Mouse (Mus musculus) mouse embryonic stem cell (cell line): ENCODE data around the gene Klk15.
"Not testable (repeated sequence)": the region's sequence is repeated elsewhere in the genome, so short reads cannot be mapped to it uniquely, and the experiment has no call there.

Experiments used
- in situ Hi-C, 2 experiments: fragments of 300-500 bp; cut with MboI; formaldehyde crosslinking; loops; 1 replicate in 1 of 2; 3 replicates in 1 of 2; pipeline ENCODE4 v1.14.3; 2019 to 2020; ENCODE audit warnings: low sequenced_read_pairs in 2 of 2, low pct_unique_long_range_greater_than_20kb in 1 of 2, mixed read lengths in 1 of 2; ENCODE audit not compliant: unreplicated experiment in 1 of 2

Gene Klk15

GRCm38 (mm10) chr7:43933440-43933839, at the start of gene Klk15:
TSS of gene Klk15 (plus strand) at chr7:43933740.
- in situ Hi-C loops = no loop called here

DNA sequence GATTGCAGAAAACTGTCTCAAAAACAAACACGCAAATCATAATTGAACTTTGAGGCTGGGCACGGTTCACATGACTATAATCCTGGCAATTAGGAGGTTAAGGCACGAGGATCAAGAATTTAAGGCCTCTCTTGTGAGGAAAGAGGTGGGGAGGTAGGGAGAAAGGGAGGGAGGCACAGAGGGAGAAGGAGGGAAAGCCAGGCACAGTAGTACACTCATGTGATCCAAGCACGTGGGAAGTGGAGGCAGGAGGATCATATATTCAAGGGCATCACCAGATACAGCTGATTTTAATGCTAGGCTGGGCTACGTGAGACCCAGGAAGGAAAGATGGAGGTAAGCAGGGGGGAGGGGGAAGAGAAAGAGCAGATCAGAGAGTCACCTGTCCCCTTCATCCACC, 42.2 kb upstream of the Klk15 start:
- in situ Hi-C loops = loop anchor here in 1 of 2 experiments (25.0 kb wide), 1 partner anchor 204 kb away; the partner anchor contains the start of gene Klk14

GRCm38 (mm10) chr7:43891788-43892187, 41.8 kb upstream of the Klk15 start:
- in situ Hi-C loops = loop anchor here in 1 of 2 experiments (25.0 kb wide), 1 partner anchor 204 kb away; the partner anchor contains the start of gene Klk14

GRCm38 (mm10) chr7:43894836-43895235, 38.7 kb upstream of the Klk15 start:
- in situ Hi-C loops = loop anchor here in 1 of 2 experiments (25.0 kb wide), 1 partner anchor 208 kb away; the partner anchor contains the start of gene Klk14

DNA sequence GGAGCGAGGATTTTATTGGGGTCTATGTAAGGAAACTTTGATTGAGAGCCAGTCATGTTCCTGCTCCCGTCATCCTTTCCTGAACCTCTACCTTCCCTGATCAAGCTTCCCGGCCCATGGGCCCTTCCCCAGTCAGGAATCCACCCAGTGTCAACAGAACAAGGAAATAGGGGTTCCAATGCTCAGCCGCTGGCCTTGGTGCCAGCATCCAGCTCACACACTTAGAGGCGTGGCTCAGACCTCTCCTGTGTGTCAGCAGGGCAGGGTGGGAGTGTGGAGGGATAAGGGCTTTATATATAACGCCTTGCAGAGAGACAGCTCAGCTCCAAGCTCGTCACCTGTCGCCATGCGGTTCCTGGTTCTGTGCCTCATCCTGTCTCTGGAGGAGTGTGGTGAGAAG, 18.7 kb upstream of the Klk15 start:
- in situ Hi-C loops = no loop called here

DNA sequence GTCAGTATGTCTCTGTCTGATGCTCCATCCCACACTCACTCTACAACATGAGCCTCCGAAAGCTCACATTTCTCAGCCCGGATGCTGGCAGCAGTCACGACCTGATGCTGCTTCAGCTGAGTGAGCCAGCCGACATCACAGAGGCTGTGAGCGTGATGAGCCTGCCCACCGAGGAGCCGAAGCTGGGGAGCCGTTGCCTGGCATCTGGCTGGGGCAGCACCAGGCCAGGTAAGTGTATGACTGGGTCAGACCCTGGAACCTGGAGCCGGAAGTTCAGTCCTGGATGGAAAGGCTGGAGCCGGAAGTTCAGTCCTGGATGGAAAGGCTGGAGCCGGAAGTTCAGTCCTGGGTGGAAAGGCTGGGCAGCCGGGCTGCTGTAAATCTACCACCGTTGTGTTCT, 15.1 kb upstream of the Klk15 start:
- in situ Hi-C loops = no loop called here

DNA sequence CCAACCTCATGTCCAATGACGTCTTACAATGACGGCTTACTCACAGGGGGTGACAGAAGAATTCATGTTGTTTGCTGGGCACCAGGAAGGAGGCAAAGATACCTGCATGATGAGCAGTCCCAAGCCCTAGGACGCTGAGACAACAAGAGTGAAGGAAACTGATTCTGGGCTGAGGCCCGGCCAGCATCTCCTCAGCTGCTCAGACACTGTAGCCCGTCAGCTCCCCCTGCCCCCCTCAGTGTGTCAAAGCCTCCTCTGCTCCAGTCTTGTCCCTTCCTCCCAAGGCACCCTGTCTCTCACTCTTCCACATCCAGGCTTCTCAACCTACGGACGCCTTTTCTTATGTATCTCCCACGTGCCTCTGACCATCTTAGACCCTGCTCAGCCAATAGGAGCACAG, 14.7 kb upstream of the Klk15 start:
- in situ Hi-C loops = no loop called here

DNA sequence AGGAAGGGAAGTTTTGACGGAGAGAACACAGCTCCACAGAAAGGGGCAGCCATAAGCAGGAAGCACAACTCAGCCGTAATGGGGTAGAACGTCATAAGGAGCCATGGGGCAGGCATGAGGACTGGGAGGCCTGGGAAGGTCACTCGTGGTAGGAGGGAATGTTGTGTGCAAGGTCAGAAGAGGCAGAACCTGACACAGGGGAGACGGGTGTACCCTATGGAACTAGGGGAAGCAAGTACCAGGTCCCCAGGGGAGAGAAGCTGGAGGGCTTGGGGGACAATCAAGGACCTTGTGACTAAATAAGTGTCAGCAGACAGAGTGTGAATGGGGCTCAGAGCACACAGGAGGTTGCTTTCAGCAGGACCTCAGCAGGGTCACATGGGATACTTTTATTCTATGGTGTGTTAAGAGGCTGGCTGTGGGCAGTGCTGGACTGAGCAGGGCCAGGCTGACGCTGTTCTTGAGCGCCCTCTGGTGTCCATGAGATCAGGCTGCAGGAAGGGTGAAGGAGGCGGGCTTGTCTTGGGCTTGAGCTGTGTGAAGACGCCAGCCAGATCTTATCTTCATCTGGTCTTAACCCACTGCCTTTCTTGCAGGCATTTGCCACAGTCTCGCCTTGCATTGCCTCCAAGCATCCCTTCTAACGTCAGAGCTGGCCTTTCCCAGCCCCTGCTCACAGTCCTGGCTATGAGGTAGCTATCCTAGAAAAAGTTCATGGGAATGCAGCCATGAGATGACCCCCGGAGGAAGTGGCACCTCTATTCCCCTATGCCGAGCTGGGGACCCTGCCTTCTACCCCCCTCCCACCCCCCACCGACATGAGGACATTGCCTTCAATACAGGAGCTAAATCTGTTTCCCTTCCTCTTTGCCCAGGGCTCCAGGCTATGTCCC, 13.7 kb upstream of the Klk15 start:
- in situ Hi-C loops = loop anchor here in 1 of 2 experiments (10.0 kb wide), 1 partner anchor 315 kb away; the partner anchor contains the start of gene Gm36864

DNA sequence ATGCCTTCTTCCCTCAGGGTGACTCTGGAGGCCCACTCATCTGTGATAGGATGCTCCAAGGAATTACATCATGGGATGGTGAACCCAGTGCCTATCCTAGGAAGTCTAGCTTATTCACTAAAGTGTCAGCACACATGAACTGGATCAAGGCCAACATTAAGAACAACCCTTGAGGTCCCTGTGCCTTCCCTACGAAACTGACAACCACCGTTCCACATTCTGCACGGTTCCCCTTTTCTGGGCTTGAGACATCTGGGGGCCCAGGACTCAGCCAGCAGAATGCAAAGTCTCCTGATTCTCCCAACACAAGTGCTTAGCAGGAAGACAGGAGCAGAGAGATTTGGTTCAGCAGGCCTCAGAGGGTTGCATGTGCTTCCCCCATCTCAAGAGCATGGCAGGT, 13.0 kb upstream of the Klk15 start:
- in situ Hi-C loops = loop anchor here in 1 of 2 experiments (10.0 kb wide), 1 partner anchor 314 kb away; the partner anchor contains the start of gene Gm36864

DNA sequence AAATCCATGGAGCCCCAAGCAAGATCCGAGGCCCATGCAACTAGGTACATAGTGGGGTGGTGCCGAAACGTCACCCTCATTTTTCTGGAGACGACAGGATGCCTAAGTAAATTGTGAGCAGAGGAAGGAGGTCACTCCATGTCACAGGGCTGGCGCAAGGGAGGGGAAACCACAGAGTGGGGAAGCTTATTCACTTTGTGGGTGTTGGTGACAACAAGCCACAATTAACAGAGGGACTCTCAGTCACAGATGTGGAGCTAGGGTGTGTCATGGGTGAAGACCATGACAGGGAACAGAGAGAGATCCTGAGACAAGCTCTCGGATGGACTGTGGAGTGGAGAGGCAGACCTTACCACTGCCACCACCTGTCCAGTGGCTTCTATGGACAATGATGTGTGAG, 12.5 kb upstream of the Klk15 start:
- in situ Hi-C loops = loop anchor here in 1 of 2 experiments (10.0 kb wide), 1 partner anchor 314 kb away; the partner anchor contains the start of gene Gm36864

DNA sequence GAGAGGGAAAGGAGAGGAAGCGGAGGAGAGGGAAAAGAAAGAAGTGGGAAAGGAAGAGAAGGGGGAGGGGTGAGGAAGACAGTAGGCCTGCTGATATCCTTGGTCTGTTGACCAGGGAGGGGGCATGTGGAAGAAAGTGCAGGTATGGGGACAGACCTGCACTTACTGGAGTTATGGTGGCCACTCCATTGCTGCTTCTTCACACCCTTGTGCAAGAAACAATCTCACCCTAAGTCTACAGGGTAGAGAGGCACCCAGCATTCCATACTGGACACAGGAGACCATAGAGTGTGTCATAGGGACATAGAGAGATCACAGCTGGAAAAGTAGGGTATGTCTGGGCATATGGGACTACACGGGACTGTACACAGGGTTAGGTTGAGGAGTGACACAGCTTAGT, 11.6 kb upstream of the Klk15 start:
- in situ Hi-C loops = loop anchor here in 1 of 2 experiments (10.0 kb wide), 1 partner anchor 313 kb away; the partner anchor contains the start of gene Gm36864

- in situ Hi-C loops = loop anchor here in 1 of 2 experiments (10.0 kb wide), 1 partner anchor 309 kb away; the partner anchor contains the start of gene Gm36864
Measured at GRCm38 (mm10) chr7:43925985-43926384, 7.6 kb upstream of the Klk15 start.

DNA sequence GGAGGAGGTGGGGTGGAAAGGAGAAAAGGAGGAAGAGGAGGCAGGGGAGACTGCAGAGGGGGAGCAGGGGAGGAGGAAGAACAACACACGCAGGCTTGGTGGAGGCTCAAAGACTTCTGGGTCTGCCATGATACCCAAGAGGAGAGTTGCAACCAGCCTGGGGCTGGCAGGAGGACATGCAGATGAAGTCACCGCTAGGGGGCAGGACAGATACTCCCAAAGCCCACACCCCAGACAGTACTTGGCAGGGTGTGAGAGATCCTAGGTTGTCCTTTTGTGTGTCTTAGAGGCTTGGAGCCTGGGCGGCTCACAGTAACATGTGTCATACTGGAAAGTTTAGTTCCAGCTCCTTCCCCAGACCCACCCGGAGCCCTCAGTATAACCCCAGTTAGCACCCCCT, 5.0 kb upstream of the Klk15 start:
- in situ Hi-C loops = loop anchor here in 1 of 2 experiments (10.0 kb wide), 1 partner anchor 306 kb away; the partner anchor contains the start of gene Gm36864

DNA sequence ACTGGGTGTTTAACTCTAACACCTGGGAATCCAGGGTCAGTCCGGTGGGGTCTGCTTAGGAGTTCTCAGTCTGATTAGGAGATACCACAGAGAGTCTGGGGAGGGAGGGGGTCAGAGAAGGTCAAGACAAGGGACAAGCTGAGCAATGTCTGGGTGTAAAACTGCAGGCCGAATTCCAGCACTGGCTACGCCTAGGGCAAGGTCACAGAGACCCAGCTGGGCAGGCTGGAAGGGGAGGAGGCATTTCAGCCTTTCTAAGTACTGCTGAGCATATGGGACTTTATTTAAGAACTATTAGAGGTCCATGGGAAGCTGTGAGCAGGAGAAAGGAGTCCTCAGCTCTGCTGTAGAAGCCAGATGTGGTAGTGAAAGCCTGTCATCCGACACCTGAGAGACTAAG, 1.2 kb upstream of the Klk15 start:
- in situ Hi-C loops = no loop called here

DNA sequence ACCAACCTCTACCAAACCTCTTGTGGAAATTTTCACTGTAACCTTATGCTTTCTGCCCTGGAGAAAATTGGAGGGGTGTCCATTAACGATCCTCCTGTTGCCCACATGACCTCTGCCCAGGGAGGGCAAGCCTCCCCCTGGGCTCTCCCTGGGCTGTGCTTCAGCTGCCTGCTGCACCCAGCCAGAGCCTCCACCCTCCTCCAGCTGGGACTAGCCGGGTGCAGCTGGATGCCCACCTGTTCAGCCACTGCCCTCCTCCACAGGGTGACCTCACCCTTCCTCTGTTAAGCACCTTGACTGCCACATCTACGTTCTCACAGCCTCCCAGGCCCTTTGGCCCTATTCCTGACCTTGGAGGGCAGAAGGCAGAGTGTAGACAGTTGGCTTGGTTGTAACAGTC, 1.2 kb downstream of the Klk15 start:
- in situ Hi-C loops = no loop called here

DNA sequence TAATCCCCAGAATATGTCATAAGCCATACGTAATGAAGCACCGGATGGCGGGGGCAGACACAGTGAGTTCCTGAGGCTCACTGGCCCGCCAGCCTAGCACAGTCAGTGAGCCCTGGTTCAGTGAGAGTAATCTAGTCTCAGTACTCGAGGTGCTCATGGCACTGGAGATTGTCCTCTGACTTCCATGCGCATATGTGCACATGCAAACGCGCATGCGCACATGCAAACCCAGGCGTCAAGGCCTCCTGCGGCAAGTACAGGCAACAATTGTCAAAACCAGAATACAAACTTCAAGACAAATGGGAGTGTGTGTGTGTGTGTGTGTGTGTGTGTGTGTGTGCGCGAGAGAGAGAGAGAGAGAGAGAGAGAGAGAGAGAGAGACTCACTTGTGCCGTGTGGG, 3.0 kb downstream of the Klk15 start:
- in situ Hi-C loops = no loop called here

DNA sequence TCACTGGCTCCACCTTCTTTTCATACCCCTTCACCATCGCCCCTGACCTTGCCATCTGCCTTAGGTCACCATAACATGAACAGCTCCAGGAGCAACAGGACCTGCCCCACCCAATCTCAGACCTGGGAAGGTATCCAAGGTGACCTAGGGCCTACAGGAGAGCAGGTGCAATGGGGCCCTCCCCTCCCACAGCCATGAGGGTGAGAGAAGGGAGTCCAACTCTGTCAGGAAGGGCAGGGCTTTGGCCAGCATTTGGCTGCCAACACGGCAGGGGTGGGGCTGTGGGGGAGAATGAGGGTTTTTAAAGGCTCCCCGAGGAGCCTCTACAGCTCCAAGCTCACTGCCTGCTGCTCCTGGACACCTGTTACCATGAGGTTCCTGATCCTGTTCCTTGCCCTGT, 8.8 kb downstream of the Klk15 start:
- in situ Hi-C loops = not testable (repeated sequence)

- in situ Hi-C loops = no loop called here
Measured at GRCm38 (mm10) chr7:43944727-43945264, 11.3 kb downstream of the Klk15 start.

DNA sequence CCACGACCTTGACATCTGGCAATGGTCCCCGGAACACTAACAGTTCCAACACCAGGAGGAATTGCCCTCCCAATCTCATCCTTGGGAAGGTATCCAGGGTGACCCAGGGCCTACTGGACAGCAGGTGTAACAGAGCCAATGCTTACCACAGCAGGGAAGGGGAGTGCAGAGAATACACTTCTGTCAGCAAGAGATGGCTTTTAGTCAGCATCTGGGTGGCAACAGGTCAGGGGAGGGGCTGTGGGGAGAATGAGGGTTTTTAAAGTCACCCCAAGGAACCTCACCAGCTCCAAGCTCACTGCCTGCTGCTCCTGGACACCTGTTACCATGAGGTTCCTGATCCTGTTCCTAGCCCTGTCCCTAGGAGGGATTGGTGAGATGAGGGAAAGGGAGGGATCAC, 16.8 kb downstream of the Klk15 start, which contains the start of gene Klk1b8:
Klk1b8 (plus strand) TSS at position 301 of the 400 bp plus-strand sequence.
- in situ Hi-C loops = no loop called here
